Mouse (Mus musculus) right cerebral cortex, adult 2 months (tissue): Measurements from ENCODE around the gene Rassf3.
A peak's percentile ranks its signal among the peaks of the same experiment; 100 is the strongest.

Source experiments
- DNase-seq, 2 experiments: peaks; one replicate each; pipeline ENCODE4 v3.0.0; 2021 to 2022; ENCODE audit warnings: low spot score in 2 of 2

Gene Rassf3

DNA sequence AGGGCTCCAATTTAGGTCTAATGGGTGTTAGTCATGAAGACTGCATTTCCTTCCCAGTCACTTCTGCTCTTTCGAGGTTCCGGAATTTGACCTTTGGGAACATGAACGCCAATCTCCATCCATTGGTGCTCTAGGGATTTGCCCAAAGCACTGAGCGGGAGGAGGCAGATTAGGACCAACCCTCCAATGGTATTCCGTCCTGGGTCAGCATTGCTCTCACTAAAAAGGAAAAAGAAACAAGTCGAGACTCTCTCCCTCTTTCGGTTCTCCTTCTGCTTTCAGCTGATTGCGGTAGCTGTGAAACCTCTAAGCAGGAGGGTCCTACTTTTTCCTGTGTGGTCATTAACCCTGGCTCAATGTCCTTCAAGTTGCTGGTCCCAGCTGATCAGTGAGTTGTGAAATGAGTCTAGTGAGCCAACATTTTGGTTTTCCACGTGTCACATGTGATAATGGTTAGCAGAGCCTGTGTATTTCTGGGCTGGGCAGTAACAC lies 110.3 kb downstream of the Rassf3 start:
- DNase-seq: no peak

- peak; percentile 77 to 78 for DNase-seq
Observed at GRCm38 (mm10) chr10:121364801-121365564, 111.2 kb downstream of the Rassf3 start, which contains the start of gene Gns. TSS of gene Gns (plus strand) at chr10:121365090.

GRCm38 (mm10) chr10:121364306-121364705 lies 111.8 kb downstream of the Rassf3 start:
- DNase-seq: no peak

DNA sequence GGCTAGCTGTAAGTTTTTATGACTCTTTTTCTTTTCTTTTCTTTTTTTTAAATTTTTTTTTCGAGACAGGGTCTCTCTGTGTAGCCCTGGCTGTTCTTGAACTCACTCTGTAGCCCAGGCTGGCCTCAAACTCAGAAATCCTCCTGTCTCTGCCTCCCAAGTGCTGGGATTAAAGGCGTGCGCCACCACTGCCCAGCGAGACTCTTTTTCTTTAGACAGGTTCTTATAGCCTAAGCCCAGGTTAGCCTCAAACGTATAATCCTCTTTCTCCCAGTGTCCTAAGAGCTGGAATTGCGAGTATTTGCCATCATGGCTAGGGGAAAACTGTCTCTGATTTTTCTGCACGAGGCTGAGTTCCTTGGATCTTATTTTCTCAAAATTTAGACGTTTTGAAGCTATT lies 112.9 kb downstream of the Rassf3 start:
- DNase-seq: no peak

DNA sequence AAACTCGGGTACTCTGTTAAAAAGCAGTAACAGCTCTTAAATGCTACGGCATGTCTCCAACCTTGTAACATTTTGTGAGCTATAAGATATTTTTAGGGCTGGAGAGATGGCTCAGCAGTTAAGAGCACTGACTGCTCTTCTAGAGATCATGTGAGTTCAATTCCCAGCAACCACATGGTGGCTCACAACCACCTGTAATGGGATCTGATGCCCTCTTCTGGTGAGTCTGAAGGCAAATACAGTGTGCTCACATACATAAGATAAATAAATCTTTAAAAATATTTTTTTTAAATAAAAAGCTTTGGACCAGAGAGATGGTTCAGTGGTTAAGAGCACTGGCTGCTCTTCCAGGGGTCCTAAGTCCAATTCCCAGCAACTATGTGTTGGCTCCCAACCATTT lies 115.8 kb downstream of the Rassf3 start:
- DNase-seq: no peak
